10 mouse cellular contexts compared by ENCODE assay signal in the genomic region with DNA sequence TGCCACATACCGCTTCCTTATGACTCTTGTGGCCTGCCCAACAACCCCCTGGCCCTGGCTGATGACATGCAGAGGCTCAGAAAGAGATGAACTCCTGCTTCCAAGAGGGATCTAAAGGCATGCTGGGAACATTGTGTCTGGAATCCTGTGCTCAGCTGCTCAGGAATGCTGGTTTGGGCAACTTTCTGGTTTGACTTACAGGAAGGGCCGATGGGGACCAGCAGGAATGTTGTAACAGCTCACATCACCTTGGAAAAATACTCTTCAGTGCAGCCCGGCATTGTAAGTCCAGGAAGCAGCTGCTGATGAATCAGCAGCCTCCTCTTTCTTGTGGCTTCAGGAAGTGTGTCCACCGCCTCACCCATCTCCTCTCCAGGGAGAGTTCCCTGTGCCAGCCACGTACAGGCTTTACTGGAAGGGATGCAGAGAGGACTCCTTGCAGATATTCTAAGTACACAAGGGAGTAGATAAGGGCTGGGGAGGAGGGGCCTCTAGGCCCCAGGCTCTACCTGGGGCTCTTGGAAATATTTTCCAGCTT.
DNase-seq lines count a peak whose midpoint lies in the region; ATAC-seq and TF ChIP-seq lines count a peak whose summit lies in the region.
"Had no signal": no experiment of that assay in that cellular context is flagged by ENCODE, and none has a peak within 500 bp of the region (broad histone marks: within the 10 kb centered on the region; RNA-seq: fewer than 3 reads in every experiment).

No protein-coding gene starts in this region.

- H3K4me3 ChIP-seq in C2C12 (ENCODE audit: insufficient read depth, poor library complexity, severe bottlenecking), result no peak overlapping the region
- no peak overlapping the region for H3K4me3 ChIP-seq in bone marrow macrophage, adult 2 months (ENCODE audit: insufficient read depth, low read length)
- no peak overlapping the region for H3K4me3 ChIP-seq in heart, embryonic 13.5 days
- no peak overlapping the region for H3K4me3 ChIP-seq in forebrain, embryonic 12.5 days (replicated peaks)
- no peak overlapping the region for H3K4me3 ChIP-seq in hindbrain, embryonic 14.5 days (replicated peaks; ENCODE audit: low read length)
- H3K4me3 ChIP-seq: neural tube, embryonic 13.5 days had no signal

- H3K4me2 ChIP-seq in heart, embryonic 13.5 days, result peak overlapping the region; percentile 27; the same call in 1 of the 2 replicates
- H3K4me2 ChIP-seq in forebrain, embryonic 12.5 days, result no peak overlapping the region
- no peak overlapping the region for H3K4me2 ChIP-seq in hindbrain, embryonic 14.5 days (replicated peaks)
- H3K4me2 ChIP-seq: neural tube, embryonic 13.5 days had no signal

- no peaks in the 10 kb centered on the region for H3K9me3 ChIP-seq in heart, embryonic 13.5 days
- H3K9me3 ChIP-seq in forebrain, embryonic 12.5 days, result no peaks in the 10 kb centered on the region
- no peaks in the 10 kb centered on the region for H3K9me3 ChIP-seq in hindbrain, embryonic 14.5 days (ENCODE audit: control insufficient read depth, low read length)
- H3K9me3 ChIP-seq: neural tube, embryonic 13.5 days had no signal

- no peaks in the 10 kb centered on the region for H3K79me3 ChIP-seq in C2C12 (ENCODE audit: low read depth)

- H3K4me1 ChIP-seq in bone marrow macrophage, adult 2 months (ENCODE audit: control insufficient read depth, insufficient read depth, low read length), result peaks cover 39% of the 10 kb centered on the region
- peaks cover 94% of the 10 kb centered on the region for H3K4me1 ChIP-seq in heart, embryonic 13.5 days
- H3K4me1 ChIP-seq in forebrain, embryonic 12.5 days, result peaks cover 18% of the 10 kb centered on the region
- H3K4me1 ChIP-seq in hindbrain, embryonic 14.5 days (replicated peaks; ENCODE audit: control insufficient read depth, insufficient read depth, low read length), result peaks cover 11% of the 10 kb centered on the region

- no peaks in the 10 kb centered on the region for H3K79me2 ChIP-seq in C2C12 (ENCODE audit: control insufficient read depth, insufficient read depth)

- no peaks in the 10 kb centered on the region for H3K27me3 ChIP-seq in C2C12 (ENCODE audit: control insufficient read depth, insufficient read depth, insufficient read length)
- H3K27me3 ChIP-seq in heart, embryonic 13.5 days (replicated peaks), result no peaks in the 10 kb centered on the region
- H3K27me3 ChIP-seq in forebrain, embryonic 12.5 days, result 0 out of 2 replicates have a peak, but pooled peaks cover 14% of the 10 kb centered on the region
- no peaks in the 10 kb centered on the region for H3K27me3 ChIP-seq in hindbrain, embryonic 14.5 days (ENCODE audit: control insufficient read depth, insufficient read depth, low read length)

- H3K36me3 ChIP-seq in C2C12 (ENCODE audit: control insufficient read depth, insufficient read depth), result no peaks in the 10 kb centered on the region
- no peaks in the 10 kb centered on the region for H3K36me3 ChIP-seq in heart, embryonic 13.5 days
- H3K36me3 ChIP-seq in forebrain, embryonic 12.5 days (replicated peaks), result no peaks in the 10 kb centered on the region
- H3K36me3 ChIP-seq in hindbrain, embryonic 14.5 days (replicated peaks; ENCODE audit: control insufficient read depth, insufficient read depth), result no peaks in the 10 kb centered on the region
- H3K36me3 ChIP-seq: neural tube, embryonic 13.5 days had no signal

- WGBS in heart, embryonic 13.5 days, result 14% methylated on average over 5 of the region's 5 CpGs
- 74% methylated on average over 5 of the region's 5 CpGs for WGBS in forebrain, embryonic 12.5 days
- 82% methylated on average over 5 of the region's 5 CpGs for WGBS in hindbrain, embryonic 14.5 days

- TF ChIP-seq POLR2A in bone marrow macrophage, adult 2 months (IDR thresholded peaks at IDR 0.05; ENCODE audit: borderline replicate concordance, low read depth, low read length), result no peak

- peak; percentile 51 to 82 for DNase-seq in kidney, postnatal 25 days
- DNase-seq in cerebellum, postnatal 25 days, result no peak
- no peak for DNase-seq in cerebellum, adult 11 months
- no peak for DNase-seq in hindbrain, embryonic 14.5 days (ENCODE audit: low spot score)

- H3K9ac ChIP-seq in heart, embryonic 13.5 days, result peak overlapping the region; percentile 67
- H3K9ac ChIP-seq in forebrain, embryonic 12.5 days, result no peak overlapping the region
- H3K9ac ChIP-seq in hindbrain, embryonic 14.5 days, result no peak overlapping the region
- H3K9ac ChIP-seq: neural tube, embryonic 13.5 days had no signal

- H3ac ChIP-seq in C2C12 (ENCODE audit: control insufficient read depth, insufficient read length, low read depth), result peak overlapping the region; percentile 40

- ATAC-seq in heart, embryonic 13.5 days (ENCODE audit: extremely low read depth, insufficient number of reproducible peaks, low FRiP score, low TSS enrichment), result no peak
- no peak for ATAC-seq in forebrain, embryonic 12.5 days (ENCODE audit: low FRiP score)
- ATAC-seq in hindbrain, embryonic 14.5 days (ENCODE audit: low FRiP score), result no peak
- ATAC-seq: activated CD4-positive, CD25-positive, alpha-beta regulatory T cell, adult 4 months had no signal

- TF ChIP-seq CTCF in C2C12 (IDR thresholded peaks at IDR 0.05; ENCODE audit: control insufficient read depth, insufficient read depth, insufficient read length), result no peak
- TF ChIP-seq CTCF in bone marrow macrophage, adult 2 months (IDR thresholded peaks at IDR 0.05; ENCODE audit: low read depth, low read length), result no peak

- H3K27ac ChIP-seq in bone marrow macrophage, adult 2 months (ENCODE audit: insufficient read depth, low read depth, low read length), result 0 out of 2 replicates have a peak overlapping the region, but pooled peaks have one; percentile 11
- H3K27ac ChIP-seq in heart, embryonic 13.5 days (replicated peaks), result peak overlapping the region; percentile 93
- H3K27ac ChIP-seq in forebrain, embryonic 12.5 days, result no peak overlapping the region
- no peak overlapping the region for H3K27ac ChIP-seq in hindbrain, embryonic 14.5 days
- H3K27ac ChIP-seq: neural tube, embryonic 13.5 days had no signal

TF ChIP-seq in C2C12, 6 proteins besides CTCF, POLR2A, EP300 and RAD21:
- no peak for TF ChIP-seq MYOG (IDR thresholded peaks at IDR 0.05; ENCODE audit: control insufficient read depth, extremely low read depth, insufficient read length)
- peak; percentile 90 for TF ChIP-seq CEBPB (IDR thresholded peaks at IDR 0.05; ENCODE audit: low read depth)
- TF ChIP-seq MYOD1 (IDR thresholded peaks at IDR 0.05; ENCODE audit: control insufficient read depth, insufficient read length, low read depth), result peak; percentile 93
- TF ChIP-seq USF1 (IDR thresholded peaks at IDR 0.05; ENCODE audit: low read depth), result no peak
- no peak for TF ChIP-seq MAX (IDR thresholded peaks at IDR 0.05)
- peak; percentile 65 for TF ChIP-seq FOSL1 (IDR thresholded peaks at IDR 0.05; ENCODE audit: insufficient read depth, low read length, poor library complexity, severe bottlenecking)

Comparison
In these comparisons a context has a peak if more than half of its experiments do, and no peak if none do; other contexts are left out.
1. H3K27ac ChIP-seq: peak in bone marrow macrophage, adult 2 months (single experiment) and heart, embryonic 13.5 days (single experiment); none in forebrain, embryonic 12.5 days (single experiment) and hindbrain, embryonic 14.5 days (single experiment).
2. DNase-seq: peak in kidney, postnatal 25 days (2 of 2); none in cerebellum, postnatal 25 days (0 of 2), cerebellum, adult 11 months (single experiment) and hindbrain, embryonic 14.5 days (single experiment).